In genomic region chr4:69471200-69471599, GRCm38 (mm10) we compare ENCODE assay signal across 19 mouse cellular contexts.
DNase-seq lines count a peak whose midpoint lies in the region; ATAC-seq lines count a peak whose summit lies in the region.
"Had no signal": no experiment of that assay in that cellular context is flagged by ENCODE, and none has a peak within 500 bp of the region (broad histone marks: within the 10 kb centered on the region; RNA-seq: fewer than 3 reads in every experiment).

No protein-coding gene starts in this region.

- no peaks in the 10 kb centered on the region for H3K36me3 ChIP-seq in kidney, embryonic 15.5 days
- H3K36me3 ChIP-seq: heart, embryonic 15.5 days; intestine, embryonic 15.5 days; limb, embryonic 10.5 days; liver, embryonic 15.5 days; neural tube, embryonic 12.5 days had no signal

- ATAC-seq in kidney, embryonic 15.5 days (replicated peaks; ENCODE audit: low FRiP score), result peak; percentile 97
- ATAC-seq: CD4-positive, CD25-positive, alpha-beta regulatory T cell, adult 4 months; intestine, embryonic 15.5 days had no signal

- H3K27ac ChIP-seq in kidney, embryonic 15.5 days, result no peak overlapping the region
- H3K27ac ChIP-seq: heart, embryonic 15.5 days; intestine, embryonic 15.5 days; limb, embryonic 10.5 days; liver, embryonic 15.5 days; macrophage; neural tube, embryonic 12.5 days; stomach, postnatal 0 days had no signal

- H3K4me3 ChIP-seq in kidney, embryonic 15.5 days (replicated peaks), result no peak overlapping the region
- H3K4me3 ChIP-seq: heart, embryonic 15.5 days; intestine, embryonic 15.5 days; limb, embryonic 10.5 days; liver, embryonic 15.5 days; neural tube, embryonic 12.5 days had no signal

- H3K9ac ChIP-seq in kidney, embryonic 15.5 days, result no peak overlapping the region
- H3K9ac ChIP-seq: heart, embryonic 15.5 days; intestine, embryonic 15.5 days; liver, embryonic 15.5 days; neural tube, embryonic 12.5 days had no signal

- WGBS in kidney, embryonic 15.5 days, result 21% methylated on average over 1 of the region's 1 CpGs

- no peaks in the 10 kb centered on the region for H3K27me3 ChIP-seq in kidney, embryonic 15.5 days
- H3K27me3 ChIP-seq: heart, embryonic 15.5 days; intestine, embryonic 15.5 days; liver, embryonic 15.5 days; neural tube, embryonic 12.5 days had no signal

- H3K9me3 ChIP-seq in kidney, embryonic 15.5 days (replicated peaks), result no peaks in the 10 kb centered on the region
- H3K9me3 ChIP-seq: heart, embryonic 15.5 days; intestine, embryonic 15.5 days; limb, embryonic 10.5 days; liver, embryonic 15.5 days; neural tube, embryonic 12.5 days had no signal

- H3K4me2 ChIP-seq in kidney, embryonic 15.5 days, result no peak overlapping the region
- H3K4me2 ChIP-seq: heart, embryonic 15.5 days; intestine, embryonic 15.5 days; liver, embryonic 15.5 days; neural tube, embryonic 12.5 days had no signal

- intact Hi-C loops in left cerebral cortex, postnatal 36 days (cut with DNase I), result no loop called here

- no peak for DNase-seq in kidney, adult 18-20 months
- peak; percentile 32 to 44 for DNase-seq in right cerebral cortex, adult 2 months (ENCODE audit: low spot score in 2 of 2)
- DNase-seq in right cerebral cortex, postnatal 14 days, result no peak
- DNase-seq in left cerebral cortex, postnatal 36 days (ENCODE audit: low spot score in 2 of 2), result peak; percentile 22 to 24
- no peak for DNase-seq in urinary bladder, adult 18-20 months (ENCODE audit: low spot score in 2 of 2)
- no peak for DNase-seq in cerebellum, adult 18-20 months
- DNase-seq in layer of hippocampus, adult 9-10 months (ENCODE audit: low spot score), result no peak
- DNase-seq: adrenal gland, adult 8-10 months; cerebellum, adult 11 months; gastrocnemius, postnatal 14 days had no signal

- peaks cover 8% of the 10 kb centered on the region for H3K4me1 ChIP-seq in kidney, embryonic 15.5 days
- H3K4me1 ChIP-seq: heart, embryonic 15.5 days; intestine, embryonic 15.5 days; limb, embryonic 10.5 days; liver, embryonic 15.5 days; neural tube, embryonic 12.5 days had no signal

Comparison
In these comparisons a context has a peak if more than half of its experiments do, and no peak if none do; other contexts are left out.
1. DNase-seq: peak in right cerebral cortex, adult 2 months (2 of 2) and left cerebral cortex, postnatal 36 days (2 of 2); none in kidney, adult 18-20 months (single experiment), right cerebral cortex, postnatal 14 days (single experiment), urinary bladder, adult 18-20 months (0 of 2), cerebellum, adult 18-20 months (0 of 2) and layer of hippocampus, adult 9-10 months (single experiment).